ENCODE assay signal across 9 mouse cellular contexts in the genomic region with DNA sequence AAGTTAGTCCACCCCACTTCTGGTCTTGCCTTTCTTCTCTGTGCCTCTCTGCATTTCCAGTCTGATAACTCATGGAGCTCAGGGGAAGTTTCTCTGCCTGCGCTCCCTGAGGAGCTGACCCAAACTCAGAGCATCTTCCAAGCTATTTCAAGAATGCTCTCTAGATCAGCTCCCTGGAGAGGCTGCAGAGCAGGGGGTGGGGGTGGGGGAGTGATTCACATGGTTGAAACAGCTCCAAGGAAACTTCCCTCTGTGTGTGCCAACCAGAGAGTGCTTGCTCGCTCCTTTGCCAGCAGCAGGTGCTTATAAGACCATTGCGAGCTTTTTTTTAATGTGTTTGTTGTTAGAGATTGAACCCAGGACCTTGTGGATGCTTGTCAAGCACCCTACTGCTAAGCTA.
DNase-seq lines count a peak whose midpoint lies in the region.
"Had no signal": no experiment of that assay in that cellular context is flagged by ENCODE, and none has a peak within 500 bp of the region (broad histone marks: within the 10 kb centered on the region; RNA-seq: fewer than 3 reads in every experiment).

No protein-coding gene starts in this region.

- H3K36me3 ChIP-seq in heart, embryonic 10.5 days, result no peaks in the 10 kb centered on the region
- H3K36me3 ChIP-seq: heart, embryonic 15.5 days had no signal

- no peak overlapping the region for H3K27ac ChIP-seq in heart, embryonic 10.5 days
- H3K27ac ChIP-seq: heart, embryonic 15.5 days had no signal

- intact Hi-C loops in heart, postnatal 14 days (cut with DNase I), result no loop called here

- H3K4me3 ChIP-seq in heart, embryonic 10.5 days, result no peak overlapping the region
- H3K4me3 ChIP-seq: heart, embryonic 15.5 days had no signal

- peaks cover 5% of the 10 kb centered on the region for H3K4me1 ChIP-seq in heart, embryonic 10.5 days
- H3K4me1 ChIP-seq: heart, embryonic 15.5 days had no signal

- peak; percentile 2 to 23 for DNase-seq in heart, postnatal 14 days
- DNase-seq in heart, embryonic 10.5 days (ENCODE audit: low spot score), result no peak
- DNase-seq in right cerebral cortex, adult 18-20 months, result peak; percentile 53
- DNase-seq in right cerebral cortex, postnatal 4 days, result no peak
- peak; percentile 14 to 54 for DNase-seq in left cerebral cortex, adult 18-20 months (ENCODE audit: low spot score in 2 of 2)
- DNase-seq in cerebellum, postnatal 14 days, result no peak
- DNase-seq in cerebellum, adult 9-11 months, result no peak
- DNase-seq: cerebellum, postnatal 36 days had no signal

- H3K9me3 ChIP-seq in heart, embryonic 10.5 days, result no peaks in the 10 kb centered on the region
- H3K9me3 ChIP-seq: heart, embryonic 15.5 days had no signal

- no peaks in the 10 kb centered on the region for H3K27me3 ChIP-seq in heart, embryonic 10.5 days (ENCODE audit: insufficient read depth, poor library complexity, severe bottlenecking)
- H3K27me3 ChIP-seq: heart, embryonic 15.5 days had no signal

- 42% methylated on average over 3 of the region's 3 CpGs for WGBS in heart, embryonic 10.5 days

Comparison
In these comparisons a context has a peak if more than half of its experiments do, and no peak if none do; other contexts are left out.
1. DNase-seq: peak in heart, postnatal 14 days (2 of 2), right cerebral cortex, adult 18-20 months (single experiment) and left cerebral cortex, adult 18-20 months (2 of 2); none in heart, embryonic 10.5 days (single experiment), right cerebral cortex, postnatal 4 days (single experiment), cerebellum, postnatal 14 days (0 of 2) and cerebellum, adult 9-11 months (single experiment).